Mouse (Mus musculus): ENCODE data around the gene Ttc7b.

GRCm38 (mm10) chr12:100337351-100338018 lies 183.1 kb downstream of the Ttc7b start:
- TF ChIP-seq CTCF (IDR thresholded peaks at IDR 0.05; ENCODE audit: insufficient read depth, low read depth, low read length) (no peak), POLR2A (IDR thresholded peaks at IDR 0.05; ENCODE audit: insufficient read depth, low read depth, low read length) (no peak)
